Mouse (Mus musculus) CD4-positive helper T cell, adult 2 months (primary cell): ENCODE results near the gene Lrp8.

Experiments used
- DNase-seq: peaks from one replicate; pipeline ENCODE4 v3.0.0-alpha.2; 2012; ENCODE audit warnings: low read depth, missing footprints, low spot score

Lrp8 gene

DNA sequence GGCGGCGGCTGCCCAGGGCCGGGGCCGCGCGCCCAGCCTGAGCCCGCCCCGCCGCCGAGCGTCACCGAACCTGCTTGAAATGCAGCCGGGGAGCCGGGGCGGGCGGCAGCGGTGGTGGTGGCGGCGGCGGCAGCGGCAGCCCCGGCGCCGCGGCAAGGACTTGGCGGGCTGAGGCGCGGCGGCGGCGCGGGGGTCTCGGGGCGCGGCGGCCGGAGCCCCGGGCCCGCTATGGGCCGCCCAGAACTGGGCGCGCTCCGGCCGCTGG lies at the start of gene Lrp8:
Gene Lrp8 (plus strand): TSS at position 77 of the 265 bp plus-strand sequence.
- no peak for DNase-seq

DNA sequence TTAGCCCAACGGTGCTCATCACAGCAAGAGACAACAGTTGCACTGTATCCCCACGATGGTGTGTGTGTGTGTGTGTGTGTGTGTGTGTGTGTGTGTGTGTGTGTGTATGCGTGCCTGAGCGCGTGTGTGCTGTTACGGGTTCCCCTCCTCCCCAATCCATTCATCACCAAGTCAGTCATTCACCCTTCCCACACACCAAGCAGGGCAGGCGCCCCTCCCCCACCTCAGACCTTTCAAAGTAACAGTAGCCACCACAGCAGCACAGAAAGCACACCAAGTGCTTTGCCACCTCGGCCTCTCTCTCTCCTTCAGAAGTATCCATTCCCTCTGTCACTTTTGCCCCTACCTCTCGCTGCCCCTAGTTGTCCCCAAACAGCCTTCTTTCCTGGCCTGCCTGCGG lies 45.8 kb upstream of the Lrp8 start:
- no peak for DNase-seq

DNA sequence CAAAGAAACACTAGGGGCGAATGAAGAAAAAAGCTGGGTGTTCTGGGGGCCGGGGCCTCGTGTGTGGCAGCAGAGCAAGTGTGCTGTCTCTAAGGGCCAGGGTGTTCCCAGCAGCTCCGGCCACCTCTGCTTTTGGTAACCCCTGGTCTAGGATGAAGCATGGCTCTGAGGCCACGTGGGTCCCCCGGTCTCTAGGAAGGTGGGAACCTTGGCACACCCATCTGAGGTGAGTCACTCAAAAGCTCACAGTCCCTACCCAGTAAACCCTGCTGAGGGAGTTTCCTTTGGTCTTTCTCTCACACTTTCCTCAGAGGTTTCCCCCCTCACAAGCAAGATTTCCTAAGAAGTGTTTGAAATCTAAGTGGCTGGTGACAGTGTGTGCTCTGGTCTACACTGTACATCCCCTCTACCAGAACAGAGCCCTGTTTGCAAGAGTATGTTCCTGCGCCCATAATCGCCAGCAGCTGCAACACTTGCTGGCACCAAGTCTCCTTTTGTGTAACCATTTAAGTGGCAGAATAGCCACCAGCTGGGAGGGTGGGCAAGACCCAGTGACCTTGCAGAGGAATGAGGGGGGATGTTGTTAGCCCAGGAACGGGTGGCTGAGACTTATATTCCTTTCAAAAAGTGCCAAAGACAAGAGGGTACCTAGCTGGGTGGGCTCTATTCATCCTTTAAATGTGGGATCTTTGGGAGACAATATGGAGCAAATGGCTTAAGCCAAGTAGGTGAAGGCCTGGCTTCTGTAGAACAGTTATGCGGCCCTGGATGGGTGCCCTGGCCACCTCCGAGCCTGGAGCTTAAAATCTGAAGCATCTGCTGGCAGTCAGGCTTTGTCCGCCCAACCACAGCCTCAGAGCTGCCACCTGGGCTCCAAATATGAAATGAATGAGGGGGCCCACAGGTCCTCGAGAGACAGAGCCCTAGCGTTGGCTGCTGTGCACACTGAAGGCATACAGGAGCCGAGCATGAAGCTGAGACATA lies 44.3 kb upstream of the Lrp8 start:
- DNase-seq, result no peak

DNA sequence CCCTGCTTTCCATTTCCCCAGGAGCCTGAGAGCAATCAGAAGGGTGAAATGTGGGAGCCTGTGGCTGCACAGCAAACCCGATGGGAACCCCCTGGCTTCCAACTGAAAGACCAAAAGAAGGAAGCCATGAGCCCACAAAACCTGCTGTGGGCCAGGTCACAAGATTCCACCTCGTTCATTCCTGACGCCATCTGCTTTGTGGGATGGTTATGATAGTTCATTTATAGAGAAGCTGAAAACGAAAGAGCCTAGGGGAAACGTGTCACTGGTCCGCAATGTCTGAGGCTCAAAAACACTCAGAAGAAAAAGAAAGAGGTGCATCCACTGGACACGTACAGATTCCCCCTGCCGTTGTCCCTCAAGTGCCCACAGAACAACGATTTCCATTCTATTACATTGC lies 43.1 kb upstream of the Lrp8 start:
- DNase-seq, result no peak

DNA sequence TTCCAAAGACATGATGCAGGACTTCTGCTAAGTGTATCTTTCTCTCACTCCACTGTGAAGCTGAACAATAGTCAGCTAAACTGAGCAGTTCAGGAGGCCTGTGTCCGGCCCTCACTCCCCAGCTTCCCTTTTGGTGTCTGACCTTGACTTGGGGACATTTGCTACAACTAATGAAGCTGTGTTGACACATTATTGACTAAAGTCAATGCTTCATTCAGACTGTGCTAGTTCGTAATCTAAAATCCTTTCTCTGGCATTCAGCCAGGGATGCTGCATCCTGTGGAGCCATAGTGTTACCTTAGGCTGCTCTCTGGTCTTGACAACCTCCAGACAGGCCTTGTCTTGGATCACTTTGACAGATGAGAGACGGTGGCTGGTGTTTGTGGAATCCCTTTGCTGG lies 39.1 kb upstream of the Lrp8 start:
- DNase-seq, result no peak

DNA sequence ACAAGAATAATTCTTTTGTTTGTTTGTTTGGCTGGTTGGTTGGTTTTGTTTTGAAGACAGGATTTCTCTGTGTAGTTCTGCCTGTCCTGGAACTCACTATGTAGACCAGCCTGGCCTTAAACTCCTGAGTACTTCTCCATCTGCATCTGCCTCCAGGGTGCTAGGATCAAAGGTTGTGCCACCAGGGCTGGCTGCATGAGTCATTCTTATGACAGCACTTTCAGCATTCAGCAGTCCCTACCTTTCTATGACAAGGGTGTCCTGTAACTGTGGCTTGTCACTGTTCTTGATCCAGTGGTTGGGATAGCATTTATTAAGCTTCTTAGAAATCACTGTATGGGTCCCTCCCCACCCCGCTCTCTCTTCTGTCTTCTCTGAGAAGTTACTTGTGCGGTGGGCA lies 38.5 kb upstream of the Lrp8 start:
- no peak for DNase-seq

DNA sequence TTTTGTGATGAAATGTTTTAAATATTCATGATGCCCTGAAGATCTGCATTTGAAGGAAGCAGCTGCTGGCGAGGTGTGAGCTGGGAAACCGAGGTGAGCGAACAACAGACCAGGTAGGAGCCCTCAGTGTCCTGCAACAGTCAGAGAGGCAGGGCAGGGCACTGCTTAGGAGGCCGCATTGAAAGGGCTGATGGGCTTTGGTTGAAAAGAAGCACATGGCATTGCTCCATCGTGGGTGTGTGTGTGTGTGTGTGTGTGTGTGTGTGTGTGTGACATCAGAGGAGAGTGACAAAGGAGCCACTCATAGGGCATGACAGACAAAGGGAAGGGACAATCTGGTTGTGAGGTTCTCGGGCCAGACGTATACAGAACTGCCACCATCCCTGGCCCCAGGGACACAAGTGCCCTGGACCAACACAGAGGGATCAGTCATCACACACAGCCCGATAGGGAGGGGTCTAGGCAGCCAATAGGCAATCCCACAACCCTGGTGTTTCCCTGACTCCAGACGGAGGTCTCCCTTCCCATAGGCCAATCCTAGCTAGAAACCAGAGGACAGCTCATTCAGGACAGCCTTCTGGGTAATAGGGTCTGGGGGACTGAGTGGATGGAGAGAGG lies 36.8 kb upstream of the Lrp8 start:
- no peak for DNase-seq

DNA sequence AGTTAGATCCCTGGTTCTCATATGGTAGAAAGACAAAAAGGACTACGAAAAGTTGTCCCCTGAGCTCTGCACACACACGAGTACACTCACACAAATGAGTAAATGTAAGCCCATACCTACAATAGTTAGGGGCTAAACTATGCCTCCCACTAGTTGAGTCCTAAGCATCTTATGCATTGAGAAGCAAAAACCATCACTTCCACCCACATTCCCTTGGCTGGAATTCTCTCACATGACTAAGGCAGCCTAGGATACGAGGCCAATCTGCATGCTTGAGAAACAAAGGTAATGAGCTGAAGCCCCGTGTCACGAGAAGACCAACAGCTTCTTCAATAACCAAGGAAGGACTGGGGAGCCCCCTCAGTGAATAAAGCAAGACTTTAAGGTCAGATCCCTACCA lies 35.9 kb upstream of the Lrp8 start:
- no peak for DNase-seq

DNA sequence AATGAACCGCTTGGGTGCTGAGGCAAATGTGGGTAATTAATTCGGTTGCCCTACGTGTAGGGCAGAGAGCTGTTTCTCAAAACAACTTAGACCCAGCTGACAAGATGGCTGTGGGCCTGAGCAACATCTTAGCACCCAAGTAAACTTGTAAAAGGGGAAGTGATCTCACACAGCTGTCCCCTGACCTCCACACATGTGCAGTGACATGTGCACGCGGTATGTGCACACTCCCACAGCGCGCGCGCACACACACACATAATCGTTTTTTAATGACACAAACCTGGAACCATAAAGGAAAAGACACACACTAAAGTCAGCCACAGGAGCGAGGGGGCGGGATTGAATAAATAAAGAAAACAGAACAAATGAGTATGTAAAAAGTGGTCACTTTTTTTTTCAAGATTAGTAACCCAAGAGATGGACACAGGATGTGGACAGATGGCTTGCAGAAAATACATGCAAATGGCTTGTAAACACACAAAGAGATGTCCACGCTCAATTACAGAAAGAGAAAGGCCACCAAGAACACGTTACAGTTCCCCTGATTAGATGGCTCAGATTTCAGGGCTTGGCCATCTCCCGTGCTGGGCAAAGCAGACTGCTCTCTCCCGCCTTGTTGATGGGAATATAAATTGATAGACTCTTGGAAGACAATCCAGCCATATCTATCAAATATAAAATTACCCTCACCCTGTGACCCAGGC lies 29.8 kb upstream of the Lrp8 start:
- no peak for DNase-seq

DNA sequence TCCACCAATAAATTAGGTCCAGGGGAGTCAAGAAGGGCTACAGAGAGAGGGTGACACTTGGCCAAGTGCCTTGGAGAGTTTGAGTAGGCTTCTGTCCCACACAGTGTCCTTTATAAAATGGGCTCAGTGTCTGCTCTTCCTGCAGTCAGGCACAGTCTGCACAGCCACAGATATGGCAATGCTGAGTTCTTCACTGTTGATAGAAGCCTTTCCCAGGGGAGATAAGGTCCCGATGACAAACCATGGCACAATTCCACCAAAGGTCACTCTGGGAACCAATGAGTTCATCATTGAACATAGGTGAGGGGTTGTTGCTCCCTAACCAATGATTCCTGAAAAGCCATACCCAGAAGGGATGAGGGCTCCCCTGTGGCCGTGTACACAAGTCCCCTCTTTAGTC lies 27.2 kb upstream of the Lrp8 start:
- no peak for DNase-seq

DNA sequence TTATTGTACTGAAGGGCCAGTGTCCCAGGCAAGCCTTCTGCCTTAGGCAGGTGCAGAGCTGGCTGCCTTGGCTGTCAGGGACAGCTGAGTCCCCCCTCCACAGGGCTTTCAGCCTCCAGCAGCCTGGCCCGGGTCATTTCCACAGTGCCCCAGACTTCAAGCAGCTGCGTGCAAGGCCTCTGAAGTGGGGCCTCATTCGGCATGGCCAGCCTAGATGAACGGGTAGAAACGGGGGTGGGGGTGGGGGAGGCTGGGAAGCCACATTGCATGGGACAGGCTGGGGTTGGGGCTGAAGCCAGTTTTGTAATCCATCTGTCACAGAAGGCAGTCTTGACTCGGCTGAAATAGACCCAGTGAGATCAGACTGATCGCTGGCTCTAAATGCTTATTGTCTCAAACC lies 26.4 kb upstream of the Lrp8 start:
- DNase-seq, result no peak

DNA sequence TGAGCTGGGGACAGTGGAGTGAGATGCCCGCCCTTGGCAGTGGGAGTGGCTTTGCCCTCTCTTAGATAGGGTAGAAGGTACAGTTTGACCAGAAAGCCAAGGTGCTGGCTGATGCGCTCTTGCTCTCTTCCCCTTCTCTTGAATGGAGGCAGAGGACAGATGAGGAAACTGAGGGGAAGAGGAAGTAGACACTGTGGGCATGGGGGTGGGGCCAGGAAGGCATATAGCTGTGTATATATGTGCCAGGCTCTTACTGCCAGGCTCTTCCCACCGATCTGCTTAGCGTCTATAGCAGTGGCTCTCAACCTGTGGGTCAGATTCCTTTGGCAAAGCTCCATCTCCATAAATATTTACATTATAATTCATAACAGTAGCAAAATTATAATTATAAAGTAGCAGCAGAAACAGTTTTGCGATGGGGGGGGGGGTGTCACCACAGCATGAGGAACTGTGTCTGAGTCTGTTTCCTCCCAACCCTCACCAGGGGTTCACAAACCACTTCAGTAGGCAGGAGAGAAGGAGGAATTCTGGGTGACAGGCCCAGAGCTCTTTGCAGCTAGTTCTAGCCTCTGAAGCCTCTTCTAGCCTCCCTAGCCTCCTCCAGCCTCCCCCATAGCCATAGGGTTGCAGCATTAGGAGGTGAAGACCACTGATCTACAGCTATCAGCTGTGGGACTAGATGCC lies 24.9 kb upstream of the Lrp8 start:
- DNase-seq, result no peak

DNA sequence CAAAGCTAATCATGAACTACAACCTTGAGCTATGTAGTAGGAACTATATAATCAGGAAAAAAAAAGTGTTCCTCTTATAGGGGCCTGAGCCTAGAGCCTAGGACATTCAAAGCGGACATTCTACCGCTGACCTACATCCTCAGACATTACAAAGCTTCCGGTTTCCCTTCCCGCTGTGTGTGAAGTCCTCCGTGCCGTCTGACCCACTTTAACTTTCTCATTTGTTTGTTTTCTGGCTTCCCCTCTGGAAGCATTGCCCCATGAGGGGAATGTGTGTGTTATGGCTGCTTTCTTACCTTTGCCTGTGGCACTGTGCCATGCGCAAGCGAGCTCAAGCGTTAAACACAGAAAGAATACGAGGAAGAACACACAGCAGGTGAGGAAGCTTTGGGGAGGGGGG lies 18.5 kb upstream of the Lrp8 start:
- DNase-seq, result no peak

DNA sequence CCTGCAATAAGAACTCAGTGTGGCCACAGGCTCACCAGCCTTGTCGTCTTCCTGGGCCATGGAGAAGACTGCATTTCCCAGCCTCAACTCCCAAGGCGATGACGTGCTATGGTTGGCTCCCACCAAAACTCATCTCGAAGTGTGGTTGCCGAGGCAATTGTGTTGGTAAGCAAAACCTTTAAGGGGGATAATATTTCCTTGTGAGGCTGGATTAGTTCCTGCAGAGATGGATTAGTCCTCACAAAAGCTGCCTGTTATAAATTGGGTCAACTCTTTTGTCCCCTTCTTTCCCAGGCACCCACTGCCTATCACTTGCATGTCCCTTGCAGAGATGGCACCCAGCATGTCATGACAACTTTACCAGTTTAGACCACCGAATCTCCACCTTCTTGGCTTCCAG lies 13.2 kb upstream of the Lrp8 start:
- DNase-seq, result no peak

DNA sequence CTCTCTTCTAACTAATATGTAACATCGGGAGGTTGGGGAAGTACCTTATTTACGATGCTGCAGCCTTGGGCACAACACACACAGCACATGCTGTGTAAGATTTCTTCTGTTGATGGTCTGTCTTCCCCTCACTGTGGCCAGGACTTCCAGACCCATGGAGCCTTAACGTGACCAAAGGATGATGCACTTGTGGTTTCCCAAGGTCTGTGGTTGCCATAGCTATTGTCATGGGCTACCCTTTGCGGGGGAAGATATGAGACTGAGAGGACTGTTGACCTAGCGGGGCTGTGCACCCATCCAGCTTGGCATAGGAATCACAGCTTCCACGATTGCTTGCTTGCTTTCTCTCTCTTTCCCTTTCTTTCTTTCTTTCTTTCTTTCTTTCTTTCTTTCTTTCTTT lies 1.3 kb upstream of the Lrp8 start:
- no peak for DNase-seq

DNA sequence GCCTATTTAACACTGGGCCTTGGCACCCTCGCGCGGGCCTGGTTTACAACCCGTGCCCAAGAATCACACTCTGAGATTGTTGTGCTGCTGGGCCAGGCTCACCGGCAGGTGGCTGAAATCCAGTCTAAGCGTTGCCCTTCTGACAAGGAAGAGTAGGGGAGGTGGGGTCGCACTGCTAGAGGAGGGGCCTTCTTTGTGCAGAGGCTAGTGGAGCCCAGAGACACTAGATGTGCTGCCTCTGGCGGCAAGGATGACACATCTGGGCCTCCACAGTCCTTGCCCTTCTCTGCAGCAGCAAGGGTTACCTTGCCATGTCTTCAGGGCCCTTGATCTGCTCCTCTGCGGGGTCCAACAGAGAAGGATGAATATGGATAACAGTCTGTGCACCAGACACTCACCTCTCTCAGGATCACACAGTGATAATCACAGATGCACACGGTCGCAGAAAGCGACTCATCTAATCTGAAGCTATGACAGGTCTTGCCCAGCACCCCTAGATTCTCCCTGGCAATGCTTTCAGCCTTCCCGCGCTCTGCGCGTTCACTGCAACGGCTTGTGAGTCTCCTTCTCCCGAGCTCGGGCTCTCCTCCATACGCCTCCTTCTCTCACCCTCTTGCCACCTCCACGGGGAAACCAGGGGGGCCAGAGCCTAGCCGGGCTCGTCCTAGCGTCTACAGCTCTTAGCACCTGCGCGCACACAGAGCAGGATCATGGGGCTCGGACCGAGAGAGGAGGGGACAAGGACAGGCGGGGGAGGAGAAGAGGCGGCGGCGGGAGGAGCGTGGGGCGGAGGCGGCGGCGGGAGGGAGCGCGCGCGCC lies 486 bp upstream of the Lrp8 start:
- DNase-seq, result peak; percentile 85

DNA sequence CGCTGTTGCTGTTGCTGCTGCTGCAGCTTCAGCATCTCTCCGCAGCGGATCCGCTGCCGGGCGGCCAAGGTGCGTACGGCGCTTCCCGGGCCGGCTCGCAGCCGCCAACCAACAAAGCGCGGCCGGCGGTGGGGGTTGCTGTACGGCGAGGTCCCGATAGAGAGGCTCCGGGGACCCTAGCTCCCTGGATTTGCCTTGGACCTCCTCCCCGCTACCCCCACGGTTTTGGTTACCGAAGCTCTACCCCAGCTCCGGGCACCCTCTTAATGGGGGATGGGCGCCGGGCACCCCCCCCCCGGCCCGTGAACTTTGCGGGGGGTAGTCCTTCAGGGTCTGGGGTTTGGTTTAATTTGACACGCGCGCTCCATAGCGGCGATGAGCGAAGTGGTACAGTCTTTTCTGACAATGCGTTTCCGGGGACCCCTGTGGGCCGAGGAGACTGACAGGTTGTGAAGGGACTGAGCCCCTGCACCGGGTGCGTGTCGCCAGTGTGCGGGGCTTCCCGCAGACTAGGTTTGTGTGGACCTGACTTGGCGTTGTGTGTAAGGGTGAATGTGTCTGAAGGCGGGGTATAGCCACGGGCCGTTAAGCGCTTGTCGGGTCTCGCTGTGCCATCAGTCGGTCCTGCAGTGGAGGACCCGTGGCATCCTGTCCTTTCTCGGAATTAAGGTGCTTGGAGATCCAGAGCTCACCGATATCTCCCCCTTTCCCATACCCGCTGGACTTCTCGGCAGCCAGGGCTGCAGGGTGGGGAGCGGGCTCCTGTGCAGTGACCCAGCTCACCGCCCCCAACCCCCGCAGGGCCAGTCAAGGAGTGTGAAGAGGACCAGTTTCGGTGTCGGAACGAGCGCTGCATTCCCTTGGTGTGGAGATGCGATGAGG lies 630 bp downstream of the Lrp8 start:
- DNase-seq, result peak; percentile 54

DNA sequence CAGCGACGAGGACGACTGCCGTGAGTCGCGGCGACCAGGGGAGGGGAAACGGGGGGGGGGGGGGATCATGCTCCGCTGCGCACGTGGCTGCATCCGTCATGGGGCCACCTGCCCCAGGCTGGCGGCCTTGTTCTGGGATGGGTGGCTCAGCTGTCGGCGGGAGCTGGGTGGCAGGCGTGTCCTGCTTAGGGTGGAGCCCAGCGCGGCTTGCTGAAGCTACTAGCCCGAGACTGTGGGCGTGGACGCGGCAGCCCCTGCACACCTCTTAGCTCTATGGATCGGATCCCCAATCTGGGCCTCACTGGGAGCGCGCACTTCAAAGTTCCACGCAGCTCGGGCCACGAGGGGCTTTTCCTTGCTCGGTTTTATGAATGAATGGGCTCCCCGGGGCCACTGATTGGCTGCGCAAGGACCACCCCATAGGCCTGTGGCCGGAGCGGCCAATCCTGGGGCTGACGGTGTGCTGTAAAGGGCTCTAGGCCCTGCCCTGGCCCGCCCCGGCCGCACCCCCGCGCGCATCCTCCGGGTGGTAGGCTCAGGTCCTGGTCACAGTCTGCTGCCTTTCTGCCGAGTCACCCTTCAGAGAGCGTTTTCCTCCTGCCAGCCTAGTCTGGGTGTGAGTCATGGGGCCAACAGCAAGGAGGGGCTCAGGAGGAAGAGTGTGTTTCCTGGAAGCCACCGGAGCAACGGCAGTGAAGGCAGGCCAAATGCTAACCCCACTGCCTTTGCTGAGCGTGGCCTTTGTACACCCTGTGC lies 1.5 kb downstream of the Lrp8 start:
- DNase-seq, result peak; percentile 80

DNA sequence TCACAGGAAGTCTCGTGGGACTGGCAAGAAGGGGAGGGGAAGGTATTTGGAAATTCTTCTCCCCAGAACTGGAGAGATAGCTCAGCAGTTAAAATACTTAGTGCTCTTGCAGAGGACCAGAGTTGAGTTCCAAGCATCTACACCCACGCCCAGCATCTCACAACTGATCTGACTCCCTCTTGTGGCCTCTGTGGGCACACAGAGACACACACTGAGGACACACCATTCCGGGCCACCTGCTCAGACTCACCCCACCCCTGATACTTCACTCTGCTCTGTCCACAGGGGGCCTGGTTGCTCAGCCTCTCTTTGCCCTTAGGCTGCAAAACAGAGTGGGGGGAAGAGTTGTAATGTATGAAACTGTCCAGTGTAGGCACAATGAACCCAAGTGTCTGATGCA lies 3.4 kb downstream of the Lrp8 start:
- peak; percentile 26 for DNase-seq

DNA sequence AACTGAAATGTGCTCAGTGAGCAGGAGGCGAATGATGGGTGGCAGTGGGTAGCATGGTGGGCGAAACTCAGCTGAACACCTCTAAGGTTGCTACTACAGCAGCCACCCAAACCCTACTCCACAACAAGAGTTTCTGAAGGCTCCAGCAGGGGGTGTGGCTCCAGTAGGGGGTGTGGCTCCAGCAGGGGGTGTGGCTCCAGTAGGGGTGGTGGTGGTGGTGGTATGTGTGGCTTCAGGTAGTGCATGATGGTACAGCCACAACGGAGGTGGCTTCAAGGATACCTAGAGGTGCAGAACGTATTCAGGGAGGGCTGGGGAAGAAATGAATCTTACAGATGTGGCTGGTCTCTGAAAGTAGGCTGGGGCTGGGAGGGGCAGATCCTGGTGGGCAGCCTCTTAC lies 5.7 kb downstream of the Lrp8 start:
- DNase-seq, result peak; percentile 61
